10 mouse cellular contexts compared by ENCODE assay signal in genomic region chr12:10439483-10440235, GRCm38 (mm10). TPM values are rescaled to one million over a fixed set of nuclear protein-coding genes. Genes with fewer than 3 reads are reported as not detected.
DNase-seq lines count a peak whose midpoint lies in the region; ATAC-seq and TF ChIP-seq lines count a peak whose summit lies in the region.
"Had no signal": no experiment of that assay in that cellular context is flagged by ENCODE, and none has a peak within 500 bp of the region (broad histone marks: within the 10 kb centered on the region; RNA-seq: fewer than 3 reads in every experiment).

No protein-coding gene starts in this region.

- no peaks in the 10 kb centered on the region for H3K9me3 ChIP-seq in forebrain, embryonic 16.5 days (ENCODE audit: control insufficient read depth, low read length)
- H3K9me3 ChIP-seq in forebrain, embryonic 10.5 days: no peaks in the 10 kb centered on the region
- H3K9me3 ChIP-seq in kidney, embryonic 15.5 days (replicated peaks): no peaks in the 10 kb centered on the region

- no peak for ATAC-seq in forebrain, embryonic 16.5 days
- ATAC-seq in kidney, embryonic 15.5 days (replicated peaks; ENCODE audit: low FRiP score): 0 out of 2 replicates have a peak, but pooled peaks have one; percentile 34

- no peak overlapping the region for H3K27ac ChIP-seq in forebrain, embryonic 16.5 days (ENCODE audit: low read length)
- H3K27ac ChIP-seq in forebrain, embryonic 10.5 days: no peak overlapping the region
- H3K27ac ChIP-seq in kidney, embryonic 15.5 days: peak overlapping the region; percentile 49; the same call in 1 of the 2 replicates
- no peak overlapping the region for H3K27ac ChIP-seq in cerebellum, adult 2 months (ENCODE audit: insufficient read depth, low read length)
- H3K27ac ChIP-seq: liver, embryonic 14.5 days had no signal

- no peak for TF ChIP-seq CTCF in cerebellum, adult 2 months (IDR thresholded peaks at IDR 0.05; ENCODE audit: borderline replicate concordance, insufficient read depth, low read depth, low read length)

- 0 out of 2 replicates have a peak, but pooled peaks cover 2% of the 10 kb centered on the region for H3K27me3 ChIP-seq in forebrain, embryonic 16.5 days (replicated peaks; ENCODE audit: control insufficient read depth, insufficient read depth, low read length)
- H3K27me3 ChIP-seq in forebrain, embryonic 10.5 days (ENCODE audit: poor library complexity, severe bottlenecking): peaks cover 10% of the 10 kb centered on the region; the same call in 1 of the 2 replicates
- no peaks in the 10 kb centered on the region for H3K27me3 ChIP-seq in kidney, embryonic 15.5 days
- H3K27me3 ChIP-seq in cerebellum, adult 2 months (ENCODE audit: control insufficient read depth, insufficient read depth, low read length): no peaks in the 10 kb centered on the region; the same call in 1 of the 2 replicates

- no peak for TF ChIP-seq POLR2A in cerebellum, adult 2 months (IDR thresholded peaks at IDR 0.05; ENCODE audit: borderline replicate concordance, insufficient read depth, low read length)

- H3K36me3 ChIP-seq in forebrain, embryonic 16.5 days (ENCODE audit: control insufficient read depth, insufficient read depth): no peaks in the 10 kb centered on the region
- H3K36me3 ChIP-seq in forebrain, embryonic 10.5 days (replicated peaks): no peaks in the 10 kb centered on the region
- no peaks in the 10 kb centered on the region for H3K36me3 ChIP-seq in kidney, embryonic 15.5 days

- H3K4me3 ChIP-seq in forebrain, embryonic 16.5 days (replicated peaks; ENCODE audit: low read length): no peak overlapping the region
- H3K4me3 ChIP-seq in forebrain, embryonic 10.5 days: no peak overlapping the region
- H3K4me3 ChIP-seq in kidney, embryonic 15.5 days (replicated peaks): no peak overlapping the region
- no peak overlapping the region for H3K4me3 ChIP-seq in cerebellum, adult 2 months (replicated peaks; ENCODE audit: insufficient read depth, low read depth, low read length)
- H3K4me3 ChIP-seq: erythroblast, embryonic 14.5 days had no signal

- DNase-seq in forebrain, embryonic 10.5 days (ENCODE audit: extremely low spot score, low spot score): no peak
- no peak for DNase-seq in kidney, adult 18-20 months
- peak; percentile 43 for DNase-seq in R1 (ENCODE audit: low read depth, low spot score)
- peak; percentile 20 for DNase-seq in mesoderm, embryonic 11.5 days (ENCODE audit: low read depth, low spot score)
- no peak for DNase-seq in cerebellum, adult 2 months
- no peak for DNase-seq in spleen, adult 12 weeks (ENCODE audit: low spot score)

- 0 out of 2 replicates have a peak, but pooled peaks cover 3% of the 10 kb centered on the region for H3K4me1 ChIP-seq in forebrain, embryonic 16.5 days (replicated peaks; ENCODE audit: control insufficient read depth, insufficient read depth, low read length)
- peaks cover 22% of the 10 kb centered on the region for H3K4me1 ChIP-seq in forebrain, embryonic 10.5 days
- H3K4me1 ChIP-seq in kidney, embryonic 15.5 days: peaks cover 16% of the 10 kb centered on the region
- H3K4me1 ChIP-seq in cerebellum, adult 2 months (ENCODE audit: control insufficient read depth, insufficient read depth, low read length): no peaks in the 10 kb centered on the region

- 10% methylated on average over 14 of the region's 14 CpGs for WGBS in forebrain, embryonic 16.5 days
- 12% methylated on average over 14 of the region's 14 CpGs for WGBS in forebrain, embryonic 10.5 days
- 20% methylated on average over 14 of the region's 14 CpGs for WGBS in kidney, embryonic 15.5 days
- 21% methylated on average over 14 of the region's 14 CpGs for WGBS in cerebellum, adult 2 months

- no peak overlapping the region for H3K4me2 ChIP-seq in forebrain, embryonic 16.5 days (ENCODE audit: low read length)
- H3K4me2 ChIP-seq in kidney, embryonic 15.5 days: no peak overlapping the region

- 0 out of 2 replicates have a peak overlapping the region, but pooled peaks have one; percentile 13 for H3K9ac ChIP-seq in forebrain, embryonic 16.5 days (replicated peaks; ENCODE audit: low read depth, low read length)
- H3K9ac ChIP-seq in kidney, embryonic 15.5 days: no peak overlapping the region
- H3K9ac ChIP-seq: liver, embryonic 14.5 days had no signal

RNA-seq across cellular contexts. Expression of gene Rdh14, which starts 49.1 kb away (rescaled TPM):
- polyA plus RNA-seq in forebrain, embryonic 16.5 days (2015; fragmentation: Nextera tagmentation; extraction: Ambion mirVana): 38.0 and 38.8 TPM in 2 replicates
- polyA plus RNA-seq in forebrain, embryonic 10.5 days (2016; fragmentation: Nextera tagmentation; extraction: Ambion mirVana): 17.7 TPM in 2 replicates
- 36.1 and 36.5 TPM in 2 replicates for polyA plus RNA-seq in kidney, embryonic 15.5 days (2015; fragmentation: Nextera tagmentation; extraction: Ambion mirVana)
- polyA plus RNA-seq in cerebellum, adult 2 months (2012; rRNA removed): 38.4 and 39.9 TPM in 2 replicates

Comparison
In these comparisons a context has a peak if more than half of its experiments do, and no peak if none do; other contexts are left out.
1. DNase-seq: peak in R1 (single experiment) and mesoderm, embryonic 11.5 days (single experiment); none in forebrain, embryonic 10.5 days (single experiment), kidney, adult 18-20 months (single experiment), cerebellum, adult 2 months (0 of 2) and spleen, adult 12 weeks (single experiment).